Mouse (Mus musculus): ENCODE data around the gene Il12rb1. TPM values are rescaled to one million over a fixed set of nuclear protein-coding genes. Genes with fewer than 3 reads are reported as not detected.

Gene Il12rb1
- total RNA-seq, 2 experiments from 2014 or later = 0.07 to 1.5 TPM

GRCm38 (mm10) chr8:70797081-70798070 lies 10.9 kb upstream of the Il12rb1 start:
- peak; percentile 53 for ATAC-seq (ENCODE audit: poor library complexity, severe bottlenecking)

- no peak for ATAC-seq (ENCODE audit: poor library complexity, severe bottlenecking)
These were observed 10.0 kb upstream of the Il12rb1 start for GRCm38 (mm10) chr8:70798281-70798680.

- no peak for ATAC-seq (ENCODE audit: poor library complexity, severe bottlenecking)
These were observed 7.6 kb upstream of the Il12rb1 start for GRCm38 (mm10) chr8:70800648-70801047.

- no peak for ATAC-seq (ENCODE audit: poor library complexity, severe bottlenecking)
These were observed 7.1 kb upstream of the Il12rb1 start for GRCm38 (mm10) chr8:70801156-70801555.

- no peak for ATAC-seq (ENCODE audit: poor library complexity, severe bottlenecking)
These were observed 6.4 kb upstream of the Il12rb1 start for GRCm38 (mm10) chr8:70801830-70802229.

GRCm38 (mm10) chr8:70802786-70803510 lies 5.3 kb upstream of the Il12rb1 start:
- ATAC-seq (ENCODE audit: poor library complexity, severe bottlenecking) = no peak

GRCm38 (mm10) chr8:70803761-70804480 lies 4.3 kb upstream of the Il12rb1 start:
- ATAC-seq (ENCODE audit: poor library complexity, severe bottlenecking) = peak; percentile 58

- ATAC-seq (ENCODE audit: poor library complexity, severe bottlenecking) = peak; percentile 78
These were observed 3.6 kb upstream of the Il12rb1 start, which contains the start of gene Mast3 for GRCm38 (mm10) chr8:70804481-70805206. TSS of gene Mast3 (minus strand) at chr8:70805054.

GRCm38 (mm10) chr8:70806541-70806940 lies 1.7 kb upstream of the Il12rb1 start:
- peak; percentile 65 for ATAC-seq (ENCODE audit: poor library complexity, severe bottlenecking)

- ATAC-seq (ENCODE audit: poor library complexity, severe bottlenecking) = no peak
These were observed 945 bp upstream of the Il12rb1 start for GRCm38 (mm10) chr8:70807304-70807703.

GRCm38 (mm10) chr8:70808955-70809701 lies 879 bp downstream of the Il12rb1 start:
- no peak for ATAC-seq (ENCODE audit: poor library complexity, severe bottlenecking)

- peak; percentile 17; the same call in 1 of the 2 replicates for ATAC-seq (ENCODE audit: poor library complexity, severe bottlenecking)
These were observed 2.9 kb downstream of the Il12rb1 start for GRCm38 (mm10) chr8:70810962-70811680.

- ATAC-seq (ENCODE audit: poor library complexity, severe bottlenecking) = no peak
These were observed 3.8 kb downstream of the Il12rb1 start for GRCm38 (mm10) chr8:70812055-70812454.

GRCm38 (mm10) chr8:70812885-70813284 lies 4.6 kb downstream of the Il12rb1 start:
- ATAC-seq (ENCODE audit: poor library complexity, severe bottlenecking) = no peak

GRCm38 (mm10) chr8:70816679-70817078 lies 8.4 kb downstream of the Il12rb1 start:
- peak; percentile 11; the same call in 1 of the 2 replicates for ATAC-seq (ENCODE audit: poor library complexity, severe bottlenecking)

- ATAC-seq (ENCODE audit: poor library complexity, severe bottlenecking) = no peak
These were observed 12.1 kb downstream of the Il12rb1 start for GRCm38 (mm10) chr8:70820101-70820935.

GRCm38 (mm10) chr8:70821399-70821962 lies 13.2 kb downstream of the Il12rb1 start:
- ATAC-seq (ENCODE audit: poor library complexity, severe bottlenecking) = peak; percentile 97

- ATAC-seq (ENCODE audit: poor library complexity, severe bottlenecking) = no peak
These were observed 13.7 kb downstream of the Il12rb1 start for GRCm38 (mm10) chr8:70821992-70822391.

Measured in megakaryocyte, adult 5-6 weeks (primary cell).